Mouse (Mus musculus): ENCODE data around the gene Atp5d. TPM values are rescaled to one million over a fixed set of nuclear protein-coding genes. Genes with fewer than 3 reads are reported as not detected.

Gene Atp5d
- polyA plus RNA-seq, 1 experiment from 2014 or later: 401 TPM

DNA sequence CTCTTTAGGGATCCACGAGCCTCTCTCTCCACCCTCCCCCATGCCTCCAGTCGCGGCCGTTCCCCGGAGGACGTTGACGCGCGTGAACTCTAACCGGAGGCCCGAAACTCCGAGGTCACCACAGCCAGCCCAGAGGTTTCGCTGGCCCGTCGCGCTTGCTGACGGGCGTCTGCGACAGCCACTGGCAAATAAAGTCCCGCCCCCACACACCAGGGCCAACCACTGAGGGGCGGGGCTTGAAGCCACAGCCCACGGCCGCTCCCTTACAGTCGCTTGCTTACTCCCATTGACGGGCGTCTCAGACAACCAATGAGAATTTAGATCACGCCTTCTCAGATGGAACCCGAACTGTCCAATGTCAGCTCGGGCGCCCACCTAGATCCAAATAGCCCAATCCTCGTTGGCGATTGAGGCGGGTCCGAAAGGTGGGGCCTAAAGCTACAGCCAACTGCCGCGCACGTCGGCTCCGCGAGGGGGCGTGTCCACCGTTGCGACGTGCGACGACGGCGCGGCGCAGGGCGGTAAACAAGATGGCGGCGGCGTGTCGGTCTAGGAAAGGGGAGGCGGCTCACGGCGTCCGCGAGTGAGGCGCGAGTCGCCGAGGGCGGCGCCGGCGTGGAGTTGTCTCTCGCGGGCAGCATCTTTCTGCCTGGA, 23.0 kb upstream of the Atp5d start, which contains the start of gene Stk11:
Gene Stk11, plus strand, starts transcription at position 514 of the 654 bp plus-strand sequence.
- ATAC-seq (replicated peaks; ENCODE audit: low FRiP score): peak; percentile 98
- under 1% methylated on average over 69 of the region's 70 CpGs for WGBS
- Histone ChIP-seq H3K4me2 (ENCODE audit: low read depth, low read length, severe bottlenecking) (peak within 1 kb of the TSS; percentile 95), H3K9ac (ENCODE audit: low read length) (peak within 1 kb of the TSS; percentile 86), H3K4me3 (ENCODE audit: low read depth, low read length) (peak within 1 kb of the TSS; percentile 95), H3K27me3 (ENCODE audit: control insufficient read depth, insufficient read depth, low read length) (no peaks in the 10 kb centered on the region), H3K9me3 (ENCODE audit: control insufficient read depth, low read length) (no peaks in the 10 kb centered on the region), H3K36me3 (ENCODE audit: control insufficient read depth, insufficient read depth, low read length) (peaks cover 5% of the 10 kb centered on the region; the same call in 1 of the 2 replicates), H3K27ac (ENCODE audit: low read depth, low read length) (peak within 1 kb of the TSS; percentile 46), H3K4me1 (replicated peaks; ENCODE audit: control insufficient read depth, insufficient read depth, low read length) (peaks cover 21% of the 10 kb centered on the region)
- DNase-seq (ENCODE audit: low spot score): peak; percentile 99

DNA sequence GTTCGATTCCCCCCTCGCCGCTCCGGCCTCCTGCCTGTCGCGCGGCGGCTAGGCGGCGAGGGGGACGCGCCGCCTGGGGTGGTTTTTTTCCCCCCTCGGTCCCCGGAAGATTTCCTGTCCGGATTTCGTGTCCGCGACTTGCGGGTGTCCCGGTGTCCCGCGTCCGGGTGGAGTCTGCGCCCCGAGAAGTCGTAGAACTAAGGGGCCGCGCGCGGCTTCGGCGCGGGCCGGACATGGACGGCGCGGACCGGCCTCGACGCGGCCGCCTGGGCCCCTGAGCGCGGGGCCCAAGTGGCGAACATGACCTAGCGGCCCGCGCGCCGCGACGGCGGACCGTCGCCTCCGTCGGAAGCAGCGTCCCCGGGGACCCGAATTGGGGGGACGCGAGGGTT, 22.5 kb upstream of the Atp5d start:
- ATAC-seq (replicated peaks; ENCODE audit: low FRiP score) (no peak), DNase-seq (ENCODE audit: low spot score) (no peak)
- Histone ChIP-seq H3K27ac (ENCODE audit: low read depth, low read length) (peak overlapping the region; percentile 46), H3K36me3 (ENCODE audit: control insufficient read depth, insufficient read depth, low read length) (peaks cover 5% of the 10 kb centered on the region; the same call in 1 of the 2 replicates), H3K9me3 (ENCODE audit: control insufficient read depth, low read length) (no peaks in the 10 kb centered on the region), H3K4me2 (ENCODE audit: low read depth, low read length, severe bottlenecking) (peak overlapping the region; percentile 95), H3K9ac (ENCODE audit: low read length) (peak overlapping the region; percentile 86), H3K4me3 (ENCODE audit: low read depth, low read length) (peak overlapping the region; percentile 95), H3K27me3 (ENCODE audit: control insufficient read depth, insufficient read depth, low read length) (no peaks in the 10 kb centered on the region), H3K4me1 (replicated peaks; ENCODE audit: control insufficient read depth, insufficient read depth, low read length) (peaks cover 21% of the 10 kb centered on the region)
- WGBS: 0% methylated on average over 63 of the region's 63 CpGs

DNA sequence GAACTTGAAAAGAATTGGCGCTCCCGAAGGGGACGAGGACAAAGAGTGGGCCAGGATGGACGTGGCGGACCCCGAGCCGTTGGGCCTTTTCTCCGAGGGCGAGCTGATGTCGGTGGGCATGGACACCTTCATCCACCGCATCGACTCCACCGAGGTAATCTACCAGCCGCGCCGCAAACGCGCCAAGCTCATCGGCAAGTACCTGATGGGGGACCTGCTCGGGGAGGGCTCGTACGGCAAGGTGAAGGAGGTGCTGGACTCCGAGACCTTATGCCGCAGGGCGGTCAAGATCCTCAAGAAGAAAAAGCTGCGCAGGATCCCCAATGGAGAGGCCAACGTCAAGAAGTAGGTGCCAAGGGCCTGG, 21.9 kb upstream of the Atp5d start:
- no peak overlapping the region; the same call in 1 of the 2 replicates for H3K27ac ChIP-seq (ENCODE audit: low read depth, low read length)
- H3K4me3 ChIP-seq (ENCODE audit: low read depth, low read length): peak overlapping the region; percentile 95
- no peak for ATAC-seq (replicated peaks; ENCODE audit: low FRiP score)
- H3K36me3 ChIP-seq (ENCODE audit: control insufficient read depth, insufficient read depth, low read length): peaks cover 5% of the 10 kb centered on the region; the same call in 1 of the 2 replicates
- under 1% methylated on average over 27 of the region's 27 CpGs for WGBS
- H3K9ac ChIP-seq (ENCODE audit: low read length): peak overlapping the region; percentile 86
- H3K4me1 ChIP-seq (replicated peaks; ENCODE audit: control insufficient read depth, insufficient read depth, low read length): peaks cover 21% of the 10 kb centered on the region
- H3K9me3 ChIP-seq (ENCODE audit: control insufficient read depth, low read length): no peaks in the 10 kb centered on the region
- peak; percentile 74 for DNase-seq (ENCODE audit: low spot score)
- peak overlapping the region; percentile 95 for H3K4me2 ChIP-seq (ENCODE audit: low read depth, low read length, severe bottlenecking)
- no peaks in the 10 kb centered on the region for H3K27me3 ChIP-seq (ENCODE audit: control insufficient read depth, insufficient read depth, low read length)

DNA sequence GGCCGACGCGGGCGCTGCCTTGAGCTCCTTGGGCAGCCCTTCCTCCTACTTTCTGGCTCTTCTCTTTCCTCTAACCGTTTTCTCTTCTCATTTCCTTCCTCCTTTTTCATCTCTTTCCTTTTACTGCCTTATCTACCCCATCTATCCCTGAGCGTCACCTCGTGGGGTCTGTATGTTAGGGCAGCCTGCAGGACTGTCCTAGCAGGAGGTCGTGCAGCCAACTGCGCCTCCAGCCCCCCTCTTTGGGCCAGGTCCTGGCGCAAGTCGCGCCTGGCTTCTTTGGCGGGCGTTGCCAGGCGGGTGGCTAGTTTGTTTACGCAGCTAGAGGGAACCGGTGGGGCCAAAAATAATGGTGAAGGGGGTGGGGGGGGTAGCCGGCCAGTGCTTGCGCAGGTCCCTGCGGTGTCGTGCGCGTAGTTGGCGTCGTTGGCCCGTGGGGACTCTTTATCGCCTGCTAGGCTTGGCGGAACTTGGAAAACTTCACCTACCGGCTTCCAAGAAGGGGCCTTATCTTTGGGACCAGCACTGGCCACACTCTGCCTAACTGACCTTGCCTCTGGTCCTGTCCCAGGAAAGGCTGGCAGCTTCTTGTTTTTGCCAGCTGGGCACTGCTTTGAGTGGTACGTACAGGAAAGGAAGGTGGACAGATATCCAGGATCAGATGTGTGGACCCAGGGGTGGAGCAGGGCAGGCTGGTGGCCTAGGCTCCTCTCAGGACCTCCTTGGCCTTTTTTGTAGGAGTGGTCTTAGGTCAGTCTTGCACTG, 21.3 kb upstream of the Atp5d start:
- ATAC-seq (replicated peaks; ENCODE audit: low FRiP score): no peak
- Histone ChIP-seq H3K9ac (ENCODE audit: low read length) (peak overlapping the region; percentile 86), H3K4me3 (ENCODE audit: low read depth, low read length) (peak overlapping the region; percentile 95), H3K9me3 (ENCODE audit: control insufficient read depth, low read length) (no peaks in the 10 kb centered on the region), H3K36me3 (ENCODE audit: control insufficient read depth, insufficient read depth, low read length) (peaks cover 5% of the 10 kb centered on the region; the same call in 1 of the 2 replicates), H3K4me2 (ENCODE audit: low read depth, low read length, severe bottlenecking) (peak overlapping the region; percentile 95), H3K27ac (ENCODE audit: low read depth, low read length) (no peak overlapping the region), H3K27me3 (ENCODE audit: control insufficient read depth, insufficient read depth, low read length) (no peaks in the 10 kb centered on the region), H3K4me1 (replicated peaks; ENCODE audit: control insufficient read depth, insufficient read depth, low read length) (peaks cover 21% of the 10 kb centered on the region)
- WGBS: 6% methylated on average over 30 of the region's 30 CpGs
- no peak for DNase-seq (ENCODE audit: low spot score)

DNA sequence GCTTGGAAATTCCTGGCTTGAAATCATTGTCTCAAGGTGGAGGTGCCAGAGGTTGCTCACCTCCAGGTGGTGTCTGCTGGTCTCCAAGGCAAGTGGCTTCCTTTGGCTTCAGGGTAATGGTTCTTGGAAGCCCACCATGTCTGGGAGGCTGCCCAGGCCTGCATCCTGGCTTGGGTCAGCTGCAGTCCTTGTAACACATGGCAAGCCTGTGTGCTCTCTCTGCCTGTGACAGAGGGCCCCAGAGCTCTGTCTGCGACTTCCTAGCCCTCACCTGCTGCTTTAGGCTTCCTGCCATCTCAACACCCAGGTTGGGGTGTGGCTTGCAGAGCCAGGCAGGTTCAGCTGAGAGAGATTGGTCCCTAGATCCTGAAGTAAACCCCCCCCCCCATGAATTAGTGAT, 20.7 kb upstream of the Atp5d start:
- 90% methylated on average over 1 of the region's 1 CpGs for WGBS
- H3K27ac ChIP-seq (ENCODE audit: low read depth, low read length): 0 out of 2 replicates have a peak overlapping the region, but pooled peaks have one; percentile 6
- no peaks in the 10 kb centered on the region for H3K9me3 ChIP-seq (ENCODE audit: control insufficient read depth, low read length)
- peaks cover 5% of the 10 kb centered on the region; the same call in 1 of the 2 replicates for H3K36me3 ChIP-seq (ENCODE audit: control insufficient read depth, insufficient read depth, low read length)
- peaks cover 21% of the 10 kb centered on the region for H3K4me1 ChIP-seq (replicated peaks; ENCODE audit: control insufficient read depth, insufficient read depth, low read length)
- H3K27me3 ChIP-seq (ENCODE audit: control insufficient read depth, insufficient read depth, low read length): no peaks in the 10 kb centered on the region
- H3K4me2 ChIP-seq (ENCODE audit: low read depth, low read length, severe bottlenecking): peak overlapping the region; percentile 95
- DNase-seq (ENCODE audit: low spot score) (no peak), ATAC-seq (replicated peaks; ENCODE audit: low FRiP score) (no peak)
- H3K4me3 ChIP-seq (ENCODE audit: low read depth, low read length): peak overlapping the region; percentile 95
- peak overlapping the region; percentile 86 for H3K9ac ChIP-seq (ENCODE audit: low read length)

DNA sequence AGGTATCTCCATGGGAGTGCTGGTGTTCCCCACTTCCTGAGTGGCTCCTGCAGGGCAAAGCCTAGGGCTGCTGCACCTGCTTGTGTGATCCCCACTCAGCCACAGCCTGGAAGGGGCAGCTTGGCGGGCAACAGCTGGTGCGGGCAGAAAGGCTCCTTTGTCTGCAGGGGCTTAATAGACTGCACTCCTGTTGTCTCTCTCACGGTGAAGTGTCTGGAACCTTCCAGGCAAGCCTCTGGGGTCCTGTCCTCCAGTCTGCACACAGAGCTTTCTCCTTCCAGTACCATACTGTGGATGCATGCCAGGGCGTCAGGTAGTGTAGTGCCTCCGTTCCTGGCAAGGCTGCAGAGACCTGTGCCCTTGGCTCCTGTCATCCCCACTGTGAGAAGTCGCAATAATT, 19.9 kb upstream of the Atp5d start:
- Histone ChIP-seq H3K4me2 (ENCODE audit: low read depth, low read length, severe bottlenecking) (peak overlapping the region; percentile 95; the same call in 1 of the 2 replicates), H3K36me3 (ENCODE audit: control insufficient read depth, insufficient read depth, low read length) (peaks cover 5% of the 10 kb centered on the region; the same call in 1 of the 2 replicates), H3K27me3 (ENCODE audit: control insufficient read depth, insufficient read depth, low read length) (no peaks in the 10 kb centered on the region), H3K9me3 (ENCODE audit: control insufficient read depth, low read length) (no peaks in the 10 kb centered on the region), H3K9ac (ENCODE audit: low read length) (peak overlapping the region; percentile 86), H3K4me1 (replicated peaks; ENCODE audit: control insufficient read depth, insufficient read depth, low read length) (peaks cover 21% of the 10 kb centered on the region), H3K4me3 (ENCODE audit: low read depth, low read length) (peak overlapping the region; percentile 11; the same call in 1 of the 2 replicates), H3K27ac (ENCODE audit: low read depth, low read length) (0 out of 2 replicates have a peak overlapping the region, but pooled peaks have one; percentile 46)
- no peak for ATAC-seq (replicated peaks; ENCODE audit: low FRiP score)
- DNase-seq (ENCODE audit: low spot score): no peak
- 63% methylated on average over 6 of the region's 6 CpGs for WGBS

DNA sequence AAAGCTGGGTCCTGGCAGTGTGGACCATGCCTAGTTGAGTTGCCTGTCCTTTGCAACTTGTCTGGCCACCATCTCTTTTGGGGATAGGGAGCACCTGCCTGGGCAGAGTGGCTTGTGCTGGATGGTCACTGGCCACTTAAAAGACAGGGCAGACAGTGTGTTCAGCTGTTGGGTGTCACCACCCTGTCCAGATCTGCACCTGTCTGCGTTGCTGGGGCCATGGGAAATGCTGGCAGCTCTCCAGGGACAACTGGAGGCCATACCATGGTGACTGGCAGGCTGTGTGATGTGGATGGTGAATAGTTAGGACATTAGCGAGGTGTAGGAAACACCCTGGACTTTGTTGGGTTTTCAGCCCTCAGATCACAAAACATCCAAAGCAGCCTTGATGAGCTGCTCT, 18.3 kb upstream of the Atp5d start:
- ATAC-seq (replicated peaks; ENCODE audit: low FRiP score): no peak
- H3K4me3 ChIP-seq (ENCODE audit: low read depth, low read length): no peak overlapping the region
- DNase-seq (ENCODE audit: low spot score): no peak
- WGBS: 90% methylated on average over 2 of the region's 2 CpGs
- peaks cover 5% of the 10 kb centered on the region; the same call in 1 of the 2 replicates for H3K36me3 ChIP-seq (ENCODE audit: control insufficient read depth, insufficient read depth, low read length)
- no peak overlapping the region for H3K4me2 ChIP-seq (ENCODE audit: low read depth, low read length, severe bottlenecking)
- H3K27me3 ChIP-seq (ENCODE audit: control insufficient read depth, insufficient read depth, low read length): no peaks in the 10 kb centered on the region
- H3K27ac ChIP-seq (ENCODE audit: low read depth, low read length): no peak overlapping the region
- H3K4me1 ChIP-seq (replicated peaks; ENCODE audit: control insufficient read depth, insufficient read depth, low read length): peaks cover 21% of the 10 kb centered on the region
- H3K9me3 ChIP-seq (ENCODE audit: control insufficient read depth, low read length): no peaks in the 10 kb centered on the region
- no peak overlapping the region for H3K9ac ChIP-seq (ENCODE audit: low read length)

DNA sequence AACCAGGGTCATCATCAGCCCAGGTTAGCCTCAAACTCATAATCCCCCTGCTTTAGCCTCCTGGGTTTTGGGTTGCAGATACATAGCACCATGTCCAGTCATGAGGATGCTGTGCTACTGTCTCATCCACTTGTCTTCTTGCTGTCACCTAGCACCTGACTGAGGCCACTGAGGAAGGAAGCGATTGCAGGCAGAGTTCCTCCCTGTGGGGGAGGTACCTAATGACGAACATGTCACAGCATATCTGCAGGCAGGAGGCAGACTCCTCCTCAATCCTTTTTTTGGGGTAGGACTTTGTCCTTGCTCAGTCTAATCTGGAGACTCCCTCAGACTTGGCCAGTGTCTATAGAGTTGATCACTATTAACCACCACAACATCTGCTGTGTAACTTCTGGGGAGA, 16.8 kb upstream of the Atp5d start:
- no peaks in the 10 kb centered on the region for H3K27me3 ChIP-seq (ENCODE audit: control insufficient read depth, insufficient read depth, low read length)
- H3K4me1 ChIP-seq (replicated peaks; ENCODE audit: control insufficient read depth, insufficient read depth, low read length): peaks cover 21% of the 10 kb centered on the region
- WGBS: 100% methylated on average over 2 of the region's 2 CpGs
- H3K9me3 ChIP-seq (ENCODE audit: control insufficient read depth, low read length): no peaks in the 10 kb centered on the region
- H3K36me3 ChIP-seq (ENCODE audit: control insufficient read depth, insufficient read depth, low read length): peaks cover 5% of the 10 kb centered on the region; the same call in 1 of the 2 replicates
- H3K4me3 ChIP-seq (ENCODE audit: low read depth, low read length): no peak overlapping the region
- no peak overlapping the region for H3K4me2 ChIP-seq (ENCODE audit: low read depth, low read length, severe bottlenecking)
- H3K27ac ChIP-seq (ENCODE audit: low read depth, low read length): no peak overlapping the region
- H3K9ac ChIP-seq (ENCODE audit: low read length): no peak overlapping the region
- no peak for DNase-seq (ENCODE audit: low spot score)
- ATAC-seq (replicated peaks; ENCODE audit: low FRiP score): no peak

All from forebrain, embryonic 11.5 days (tissue).